Mouse (Mus musculus) lung, adult 2 months (tissue): ENCODE measurements around the gene Chic1.

Source experiments
- CTCF ChIP-seq: fragments of 200-500 bp; IDR thresholded peaks from 2 replicates; pipeline ENCODE4 v1.5.1; 2011; ENCODE audit warnings: mild to moderate bottlenecking, low read length, control low read depth; ENCODE audit not compliant: insufficient read depth
- POLR2A ChIP-seq: fragments of 200-500 bp; IDR thresholded peaks from 2 replicates; pipeline ENCODE4 v1.6.1; 2011; ENCODE audit warnings: low read depth, mild to moderate bottlenecking, control low read depth, low read length, borderline replicate concordance; ENCODE audit errors: extremely low read depth

GRCm38 (mm10) chrX:103356761-103357236 is 523 bp downstream of the Chic1 start:
- TF ChIP-seq POLR2A (no peak), CTCF (no peak)
